Mouse (Mus musculus): ENCODE results near the gene 8030411F24Rik. TPM values are rescaled to one million over a fixed set of nuclear protein-coding genes. Genes with fewer than 3 reads are reported as not detected.

Gene 8030411F24Rik
- polyA plus RNA-seq, 2 experiments, result not detected

DNA sequence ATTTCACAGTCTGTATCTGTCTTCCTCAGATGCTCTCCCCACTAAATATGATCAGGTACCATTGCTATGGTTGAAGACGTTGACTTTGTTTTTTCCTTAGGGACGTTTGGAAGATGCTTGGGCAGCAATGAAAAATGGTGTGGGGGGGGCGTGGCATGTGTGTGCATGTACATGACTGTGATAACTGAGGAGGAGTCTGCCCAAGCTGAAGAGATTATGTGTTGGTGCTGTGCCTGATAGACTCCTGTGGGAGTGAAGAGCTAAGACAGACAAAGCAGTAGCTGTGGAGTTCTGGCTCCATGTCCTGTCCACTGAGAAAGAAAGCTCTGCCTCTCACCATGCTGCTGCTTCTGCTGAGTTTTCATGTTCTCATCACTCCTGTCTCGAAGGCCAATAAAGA, 53.1 kb downstream of the 8030411F24Rik start, which contains the start of gene Cst9:
Gene Cst9, plus strand, starts transcription at position 236 of the 400 bp plus-strand sequence.
- DNase-seq (ENCODE audit: low read depth in 3 of 3, low spot score in 3 of 3) (no peak), ATAC-seq (ENCODE audit: insufficient read depth) (no peak)
- no peaks in the 10 kb centered on the region for H3K27me3 ChIP-seq (ENCODE audit: control insufficient read depth, insufficient read depth, low read length)
- no peaks in the 10 kb centered on the region for H3K4me1 ChIP-seq (replicated peaks; ENCODE audit: control insufficient read depth in 2 of 2, insufficient read depth in 2 of 2, low read length in 1 of 2)
- no peak within 1 kb of the TSS for H3K4me2 ChIP-seq (ENCODE audit: low read depth)
- no peak for TF ChIP-seq EP300 (IDR thresholded peaks at IDR 0.05; ENCODE audit: low read depth)
- TF ChIP-seq CTCF (IDR thresholded peaks at IDR 0.05; ENCODE audit: low read depth), result no peak
- no peaks in the 10 kb centered on the region for H3K9me3 ChIP-seq (ENCODE audit: control insufficient read depth, low read length)
- H3K27ac ChIP-seq, result no peak within 1 kb of the TSS
- 34% methylated on average over 4 of the region's 4 CpGs for WGBS (ENCODE audit: insufficient replicate concordance)
- no peak within 1 kb of the TSS for H3K4me3 ChIP-seq (ENCODE audit: insufficient read depth in 1 of 2, low read depth in 2 of 2, low read length in 2 of 2)
- H3K9ac ChIP-seq (replicated peaks), result no peak within 1 kb of the TSS
- no peaks in the 10 kb centered on the region for H3K36me3 ChIP-seq (replicated peaks; ENCODE audit: control insufficient read depth, insufficient read depth, low read depth)

Other genes with a start within 250 kb of the 8030411F24Rik start
- 34.8 and 43.9 TPM in 2 replicates for gene Nxt1, start 109.4 kb upstream of the 8030411F24Rik start, polyA plus RNA-seq (2012; rRNA removed)
- 61.9 and 63.6 TPM in 2 replicates for gene Nxt1, start 109.4 kb upstream of the 8030411F24Rik start, polyA plus RNA-seq (2014; fragmentation: Nextera tagmentation; extraction: Ambion mirVana)
- 3.9 and 5.1 TPM in 2 replicates for gene Gzf1, start 101.0 kb upstream of the 8030411F24Rik start, polyA plus RNA-seq (2012; rRNA removed)
- 7.4 and 7.9 TPM in 2 replicates for gene Gzf1, start 101.0 kb upstream of the 8030411F24Rik start, polyA plus RNA-seq (2014; fragmentation: Nextera tagmentation; extraction: Ambion mirVana)
- gene Napb, start 49.5 kb upstream of the 8030411F24Rik start, polyA plus RNA-seq (2012; rRNA removed), result 0.30 and 0.36 TPM in 2 replicates
- gene Napb, start 49.5 kb upstream of the 8030411F24Rik start, polyA plus RNA-seq (2014; fragmentation: Nextera tagmentation; extraction: Ambion mirVana), result 0.09 and 0.14 TPM in 2 replicates
- gene Cstl1, start 31.7 kb upstream of the 8030411F24Rik start, polyA plus RNA-seq (2012; rRNA removed), result not detected in 2 replicates
- not detected in 2 replicates for gene Cstl1, start 31.7 kb upstream of the 8030411F24Rik start, polyA plus RNA-seq (2014; fragmentation: Nextera tagmentation; extraction: Ambion mirVana)
- gene Cst11, start 10.5 kb upstream of the 8030411F24Rik start, polyA plus RNA-seq (2012; rRNA removed), result not detected in 2 replicates
- not detected in 2 replicates for gene Cst11, start 10.5 kb upstream of the 8030411F24Rik start, polyA plus RNA-seq (2014; fragmentation: Nextera tagmentation; extraction: Ambion mirVana)
- gene Cst12, start 7.4 kb downstream of the 8030411F24Rik start, polyA plus RNA-seq (2012; rRNA removed), result not detected in 2 replicates
- not detected in 2 replicates for gene Cst12, start 7.4 kb downstream of the 8030411F24Rik start, polyA plus RNA-seq (2014; fragmentation: Nextera tagmentation; extraction: Ambion mirVana)
- gene Cst8, start 16.8 kb downstream of the 8030411F24Rik start, polyA plus RNA-seq (2012; rRNA removed), result 0.10 TPM in 1 of 2 replicates, not detected in the other
- gene Cst8, start 16.8 kb downstream of the 8030411F24Rik start, polyA plus RNA-seq (2014; fragmentation: Nextera tagmentation; extraction: Ambion mirVana), result 0.27 TPM in 1 of 2 replicates, not detected in the other
- gene Cst13, start 38.1 kb downstream of the 8030411F24Rik start, polyA plus RNA-seq (2012; rRNA removed), result not detected in 2 replicates
- gene Cst13, start 38.1 kb downstream of the 8030411F24Rik start, polyA plus RNA-seq (2014; fragmentation: Nextera tagmentation; extraction: Ambion mirVana), result not detected in 2 replicates
- gene Cst9, start 53.1 kb downstream of the 8030411F24Rik start, polyA plus RNA-seq (2012; rRNA removed), result 0.09 and 0.11 TPM in 2 replicates
- gene Cst9, start 53.1 kb downstream of the 8030411F24Rik start, polyA plus RNA-seq (2014; fragmentation: Nextera tagmentation; extraction: Ambion mirVana), result 0.39 TPM in 1 of 2 replicates, not detected in the other
- gene 9230104L09Rik, start 83.0 kb downstream of the 8030411F24Rik start, polyA plus RNA-seq (2012; rRNA removed), result not detected in 2 replicates
- not detected in 2 replicates for gene 9230104L09Rik, start 83.0 kb downstream of the 8030411F24Rik start, polyA plus RNA-seq (2014; fragmentation: Nextera tagmentation; extraction: Ambion mirVana)
- gene Cst3, start 93.7 kb downstream of the 8030411F24Rik start, polyA plus RNA-seq (2012; rRNA removed), result 93.7 and 106 TPM in 2 replicates
- 157 and 165 TPM in 2 replicates for gene Cst3, start 93.7 kb downstream of the 8030411F24Rik start, polyA plus RNA-seq (2014; fragmentation: Nextera tagmentation; extraction: Ambion mirVana)
- gene Gm1330, start 221.2 kb downstream of the 8030411F24Rik start, polyA plus RNA-seq (2012; rRNA removed), result not detected in 2 replicates
- gene Gm1330, start 221.2 kb downstream of the 8030411F24Rik start, polyA plus RNA-seq (2014; fragmentation: Nextera tagmentation; extraction: Ambion mirVana), result not detected in 2 replicates
- not detected in 2 replicates for gene Gm10750, start 235.2 kb downstream of the 8030411F24Rik start, polyA plus RNA-seq (2012; rRNA removed)
- gene Gm10750, start 235.2 kb downstream of the 8030411F24Rik start, polyA plus RNA-seq (2014; fragmentation: Nextera tagmentation; extraction: Ambion mirVana), result not detected in 2 replicates

Data from liver, embryonic 14.5 days (tissue).